Mouse (Mus musculus) midbrain, postnatal 0 days (tissue): ENCODE measurements around the gene Wdtc1. TPM values are rescaled to one million over a fixed set of nuclear protein-coding genes. Genes with fewer than 3 reads are reported as not detected.
A peak's percentile ranks its signal among the peaks of the same experiment; 100 is the strongest.

Experiments used
- ATAC-seq: fragments of 200-750 bp; cut with Nextera tagmentation; 2 replicates; pipeline ENCODE4 v1.8.0; 2017; ENCODE audit warnings: moderate number of reproducible peaks, mild to moderate bottlenecking, moderate TSS enrichment, moderate library complexity; ENCODE audit not compliant: low FRiP score
- DNase-seq: peaks from one replicate; pipeline ENCODE4 v3.0.0-alpha.2; 2015; ENCODE audit warnings: low spot score
- H3K27ac ChIP-seq: fragments of 300-500 bp; sonication (generic); 2 replicates; pipeline ENCODE4 v1.5.1; 2014; ENCODE audit warnings: low read depth, mild to moderate bottlenecking, low read length, mixed read lengths
- H3K27me3 ChIP-seq: fragments of 300-500 bp; sonication (generic); 2 replicates; pipeline ENCODE4 v1.6.1; 2014; ENCODE audit warnings: low read length, control low read depth, mixed read lengths; ENCODE audit not compliant: insufficient read depth
- H3K36me3 ChIP-seq: fragments of 300-500 bp; sonication (generic); 2 replicates; pipeline ENCODE4 v1.6.1; 2014; ENCODE audit warnings: low read length, control low read depth, mixed read lengths; ENCODE audit not compliant: insufficient read depth
- H3K4me1 ChIP-seq: fragments of 300-500 bp; sonication (generic); 2 replicates; pipeline ENCODE4 v1.6.1; 2014; ENCODE audit warnings: mild to moderate bottlenecking, control low read depth, antibody characterized with exemption, low read length, mixed read lengths; ENCODE audit not compliant: insufficient read depth
- H3K4me2 ChIP-seq: fragments of 300-500 bp; sonication (generic); 2 replicates; pipeline ENCODE4 v1.6.1; 2014; ENCODE audit warnings: low read depth, mild to moderate bottlenecking, low read length, mixed read lengths; ENCODE audit not compliant: poor library complexity, severe bottlenecking
- H3K4me3 ChIP-seq: fragments of 300-500 bp; sonication (generic); 2 replicates; pipeline ENCODE4 v1.5.1; 2014; ENCODE audit warnings: low read depth, mild to moderate bottlenecking, low read length, moderate library complexity
- H3K9ac ChIP-seq: fragments of 300-500 bp; sonication (generic); replicated peaks from 2 replicates; pipeline ENCODE4 v1.6.1; 2014; ENCODE audit warnings: mild to moderate bottlenecking, low read length, moderate library complexity, mixed read lengths; ENCODE audit not compliant: poor library complexity, severe bottlenecking
- H3K9me3 ChIP-seq: fragments of 300-500 bp; sonication (generic); 2 replicates; pipeline ENCODE4 v1.6.1; 2016; ENCODE audit warnings: low read length, control low read depth
- CTCF ChIP-seq: IDR thresholded peaks from 2 replicates; pipeline ENCODE4 v1.5.1; 2016; ENCODE audit warnings: antibody characterized with exemption, mild to moderate bottlenecking
- whole genome bisulfite sequencing: fragments of 180-500 bp; shearing (Covaris S2); extraction: QIAGEN DNeasy Blood & Tissue Kit; methylation state at CpG from one replicate; pipeline ENCODE4 v1.1.7; 2014; 5-methylcytosine and 5-hydroxymethylcytosine counted together
- polyA plus RNA-seq: library from polyadenylated mRNA; unstranded; fragments of >200 nt; fragmentation: Nextera tagmentation; extraction: Ambion mirVana; gene quantifications from 2 replicates; pipeline ENCODE4 v1.2.1, GENCODE M21; 2015
- total RNA-seq: library from RNA; depleted of rRNA; stranded (reverse); fragments of >200 nt; gene quantifications from 2 replicates; pipeline ENCODE4 v1.2.3, GENCODE M21; 2014

Wdtc1 gene
- total and polyA plus RNA-seq, 2 experiments from 2014 or later: 15.6 to 54.8 TPM

- peak; percentile 96 for DNase-seq
- peak overlapping the region; percentile 79 for H3K4me2 ChIP-seq
- H3K27ac ChIP-seq: peak overlapping the region; percentile 58; the same call in 1 of the 2 replicates
- peak overlapping the region; percentile 82 for H3K9ac ChIP-seq
- no peaks in the 10 kb centered on the region for H3K36me3 ChIP-seq
- H3K27me3 ChIP-seq: no peaks in the 10 kb centered on the region
- no peaks in the 10 kb centered on the region for H3K9me3 ChIP-seq
- peak overlapping the region; percentile 90 for H3K4me3 ChIP-seq
- peak; percentile 3; the same call in 1 of the 2 replicates for TF ChIP-seq CTCF
- H3K4me1 ChIP-seq: peaks cover 11% of the 10 kb centered on the region; the same call in 1 of the 2 replicates
- under 1% methylated on average over 52 of the region's 60 CpGs for WGBS
- ATAC-seq: peak; percentile 99
Observed at GRCm38 (mm10) chr4:133339148-133339749, 14.0 kb downstream of the Wdtc1 start.

- H3K27me3 ChIP-seq: no peaks in the 10 kb centered on the region
- no peaks in the 10 kb centered on the region for H3K36me3 ChIP-seq
- TF ChIP-seq CTCF: no peak
- H3K4me1 ChIP-seq: peaks cover 11% of the 10 kb centered on the region; the same call in 1 of the 2 replicates
- no peaks in the 10 kb centered on the region for H3K9me3 ChIP-seq
- no peak for DNase-seq
- peak overlapping the region; percentile 58; the same call in 1 of the 2 replicates for H3K27ac ChIP-seq
- H3K4me3 ChIP-seq: peak overlapping the region; percentile 90
- ATAC-seq: no peak
- H3K4me2 ChIP-seq: peak overlapping the region; percentile 79
- 1% methylated on average over 27 of the region's 39 CpGs for WGBS
- peak overlapping the region; percentile 82 for H3K9ac ChIP-seq
Observed at GRCm38 (mm10) chr4:133338521-133339095, 14.7 kb downstream of the Wdtc1 start.

- ATAC-seq (no peak), DNase-seq (peak; percentile 20)
- Histone ChIP-seq H3K9ac (peak overlapping the region; percentile 82), H3K27me3 (no peaks in the 10 kb centered on the region), H3K36me3 (no peaks in the 10 kb centered on the region), H3K4me3 (peak overlapping the region; percentile 90), H3K4me2 (peak overlapping the region; percentile 79), H3K4me1 (peaks cover 11% of the 10 kb centered on the region; the same call in 1 of the 2 replicates), H3K27ac (no peak overlapping the region), H3K9me3 (no peaks in the 10 kb centered on the region)
- TF ChIP-seq CTCF: no peak
- 8% methylated on average over 14 of the region's 14 CpGs for WGBS
Observed at GRCm38 (mm10) chr4:133337833-133338520, 15.3 kb downstream of the Wdtc1 start.

GRCm38 (mm10) chr4:133333306-133333705 lies 20.0 kb downstream of the Wdtc1 start:
- Histone ChIP-seq H3K4me2 (no peak overlapping the region), H3K4me1 (0 out of 2 replicates have a peak, but pooled peaks cover 7% of the 10 kb centered on the region), H3K4me3 (no peak overlapping the region), H3K36me3 (no peaks in the 10 kb centered on the region), H3K27ac (no peak overlapping the region), H3K27me3 (no peaks in the 10 kb centered on the region), H3K9ac (peak overlapping the region; percentile 19; the same call in 1 of the 2 replicates), H3K9me3 (no peaks in the 10 kb centered on the region)
- DNase-seq (no peak), ATAC-seq (no peak)
- TF ChIP-seq CTCF: no peak
- 34% methylated on average over 6 of the region's 6 CpGs for WGBS

- H3K4me2 ChIP-seq: no peak overlapping the region
- H3K4me1 ChIP-seq: no peaks in the 10 kb centered on the region
- DNase-seq (no peak), ATAC-seq (no peak)
- no peak overlapping the region for H3K27ac ChIP-seq
- WGBS: 76% methylated on average over 4 of the region's 4 CpGs
- H3K36me3 ChIP-seq: no peaks in the 10 kb centered on the region
- no peak overlapping the region for H3K4me3 ChIP-seq
- no peak for TF ChIP-seq CTCF
- H3K9me3 ChIP-seq: no peaks in the 10 kb centered on the region
- H3K27me3 ChIP-seq: no peaks in the 10 kb centered on the region
- H3K9ac ChIP-seq: no peak overlapping the region
Observed at GRCm38 (mm10) chr4:133330296-133330695, 23.0 kb downstream of the Wdtc1 start.

GRCm38 (mm10) chr4:133328129-133328528 lies 25.2 kb downstream of the Wdtc1 start:
- no peak for ATAC-seq
- H3K27ac ChIP-seq: no peak overlapping the region
- no peaks in the 10 kb centered on the region for H3K27me3 ChIP-seq
- no peak overlapping the region for H3K4me2 ChIP-seq
- no peak overlapping the region for H3K9ac ChIP-seq
- TF ChIP-seq CTCF: no peak
- 89% methylated on average over 7 of the region's 7 CpGs for WGBS
- no peaks in the 10 kb centered on the region for H3K4me1 ChIP-seq
- DNase-seq: no peak
- no peaks in the 10 kb centered on the region for H3K9me3 ChIP-seq
- H3K4me3 ChIP-seq: no peak overlapping the region
- peaks cover 2% of the 10 kb centered on the region; the same call in 1 of the 2 replicates for H3K36me3 ChIP-seq
